Mouse (Mus musculus) myocyte (in vitro differentiated cells): ENCODE measurements at regions not wholly inside any gene's neighbourhood (a gene's known extent, or its start where the extent isn't known, plus 50 kb on each side); places are given as distances from the start of the nearest gene placed in this dataset.

Source experiments
- CEBPB ChIP-seq: IDR thresholded peaks from 2 replicates; pipeline ENCODE4 v1.6.1; 2011; ENCODE audit warnings: mild to moderate bottlenecking, moderate library complexity; ENCODE audit not compliant: poor library complexity, insufficient read depth, severe bottlenecking
- E2F4 ChIP-seq: IDR thresholded peaks from one replicate; pipeline ENCODE4 v1.6.1; 2011; ENCODE audit warnings: mild to moderate bottlenecking, control low read depth, moderate library complexity; ENCODE audit not compliant: insufficient read depth
- MAX ChIP-seq: IDR thresholded peaks from one replicate; pipeline ENCODE4 v1.6.1; 2011; ENCODE audit warnings: low read depth, mild to moderate bottlenecking, control low read depth
- MYOD1 ChIP-seq, 3 experiments: IDR thresholded peaks; one replicate each; pipeline ENCODE4 v1.6.1; 2011; ENCODE audit warnings: control low read depth in 2 of 3, low read depth in 2 of 3, mild to moderate bottlenecking in 2 of 3, moderate library complexity in 1 of 3; ENCODE audit not compliant: insufficient read length in 2 of 3, control insufficient read depth in 1 of 3
- POLR2A ChIP-seq: IDR thresholded peaks from one replicate; pipeline ENCODE4 v1.6.1; 2011; ENCODE audit warnings: low read depth, mild to moderate bottlenecking, control low read depth, moderate library complexity; ENCODE audit not compliant: insufficient read length
- POLR2AphosphoS2 ChIP-seq: IDR thresholded peaks from one replicate; pipeline ENCODE4 v1.6.1; 2011; ENCODE audit warnings: low read depth, control low read depth; ENCODE audit not compliant: insufficient read length
- SRF ChIP-seq: IDR thresholded peaks from one replicate; pipeline ENCODE4 v1.6.1; 2011; ENCODE audit warnings: low read depth; ENCODE audit not compliant: control insufficient read depth, insufficient read length
- TCF12 ChIP-seq: IDR thresholded peaks from one replicate; pipeline ENCODE4 v1.6.1; 2011; ENCODE audit warnings: mild to moderate bottlenecking, control low read depth; ENCODE audit not compliant: poor library complexity, insufficient read depth, severe bottlenecking
- TCF3 ChIP-seq: IDR thresholded peaks from one replicate; pipeline ENCODE4 v1.6.1; 2011; ENCODE audit warnings: low read depth, control low read depth; ENCODE audit not compliant: insufficient read length
- USF1 ChIP-seq: IDR thresholded peaks from one replicate; pipeline ENCODE4 v1.6.1; 2011; ENCODE audit warnings: low read depth, mild to moderate bottlenecking, control low read depth, moderate library complexity

DNA sequence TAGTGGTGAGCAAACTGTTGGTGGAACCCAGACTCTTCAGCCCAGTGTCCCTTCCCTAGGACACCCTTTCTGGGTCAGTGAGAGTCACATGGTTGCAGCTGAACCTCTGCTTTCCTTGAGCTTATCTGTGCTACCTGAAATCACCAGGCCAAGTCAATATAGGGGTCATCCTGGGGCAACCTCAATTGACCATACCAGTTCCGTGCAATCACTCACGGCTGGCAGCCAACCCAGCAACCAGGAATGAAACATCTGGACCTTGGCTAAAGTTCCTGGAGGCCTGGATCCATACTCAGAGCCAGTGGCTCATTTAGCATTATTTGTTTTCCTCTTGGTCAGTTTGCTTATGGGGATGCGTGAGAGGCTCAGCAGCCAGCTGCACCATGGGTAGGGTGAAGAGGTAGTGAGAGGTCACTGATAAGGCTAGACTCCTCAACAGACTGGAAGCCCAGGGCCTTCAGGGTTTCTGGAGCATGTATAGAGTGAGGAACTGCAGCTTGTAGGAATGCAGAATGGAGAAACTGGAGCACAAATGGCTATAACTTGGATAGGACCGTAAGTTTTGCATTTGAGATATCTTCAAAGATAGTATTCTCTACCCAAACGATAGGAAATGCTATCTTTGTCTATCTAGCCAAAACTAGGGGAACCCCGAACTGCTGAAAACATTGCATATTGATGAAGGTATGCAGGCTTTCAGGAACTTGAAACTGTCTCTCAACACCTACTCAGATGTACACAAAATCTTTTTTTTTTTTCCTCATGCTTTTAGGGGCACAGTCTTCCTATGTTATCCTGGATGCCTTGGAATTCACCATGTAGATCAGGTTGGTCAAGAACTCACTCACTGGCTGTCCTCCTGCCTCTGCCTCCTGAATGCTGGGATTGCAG is 56.4 kb upstream of the Atxn1 start:
- TF ChIP-seq POLR2A, result no peak
- no peak for TF ChIP-seq MAX
- TF ChIP-seq USF1, result no peak
- TF ChIP-seq SRF, result no peak
- TF ChIP-seq TCF12, result no peak
- no peak for TF ChIP-seq POLR2AphosphoS2
- no peak for TF ChIP-seq E2F4
- no peak for TF ChIP-seq CEBPB
- TF ChIP-seq TCF3, result no peak
- TF ChIP-seq MYOD1 (IDR thresholded peaks at IDR 0.05; ENCODE audit: control insufficient read depth in 1 of 3, insufficient read length in 2 of 3, low read depth in 2 of 3), result no peak
